Mouse (Mus musculus): ENCODE data around the gene Rps15. TPM values are rescaled to one million over a fixed set of nuclear protein-coding genes. Genes with fewer than 3 reads are reported as not detected.
A peak's percentile ranks its signal among the peaks of the same experiment; 100 is the strongest.

Rps15 gene
- polyA plus RNA-seq, 1 experiment from 2014 or later: 668 TPM

GRCm38 (mm10) chr10:80297526-80298133 is 5.4 kb downstream of the Rps15 start:
- Histone ChIP-seq H3K36me3 (peaks cover 24% of the 10 kb centered on the region), H3K9me3 (replicated peaks) (no peaks in the 10 kb centered on the region), H3K27ac (peak overlapping the region; percentile 99), H3K9ac (peak overlapping the region; percentile 97), H3K4me2 (replicated peaks) (peak overlapping the region; percentile 72), H3K27me3 (peaks cover 21% of the 10 kb centered on the region; the same call in 1 of the 2 replicates), H3K4me1 (peaks cover 69% of the 10 kb centered on the region), H3K4me3 (peak overlapping the region; percentile 6; the same call in 1 of the 2 replicates)
- 77% methylated on average over 8 of the region's 8 CpGs for WGBS
- ATAC-seq (ENCODE audit: low FRiP score): no peak

- ATAC-seq (ENCODE audit: low FRiP score): peak; percentile 70
- H3K27ac ChIP-seq: peak overlapping the region; percentile 99
- H3K4me2 ChIP-seq (replicated peaks): peak overlapping the region; percentile 72
- WGBS: 4% methylated on average over 26 of the region's 26 CpGs
- peaks cover 22% of the 10 kb centered on the region for H3K36me3 ChIP-seq
- peaks cover 21% of the 10 kb centered on the region; the same call in 1 of the 2 replicates for H3K27me3 ChIP-seq
- peaks cover 68% of the 10 kb centered on the region for H3K4me1 ChIP-seq
- H3K4me3 ChIP-seq: peak overlapping the region; percentile 62
- H3K9me3 ChIP-seq (replicated peaks): no peaks in the 10 kb centered on the region
- peak overlapping the region; percentile 97 for H3K9ac ChIP-seq
These were observed 6.5 kb downstream of the Rps15 start for GRCm38 (mm10) chr10:80298571-80299281.

- Histone ChIP-seq H3K27ac (peak overlapping the region; percentile 99), H3K36me3 (peaks cover 17% of the 10 kb centered on the region), H3K4me2 (replicated peaks) (peak overlapping the region; percentile 72), H3K9ac (peak overlapping the region; percentile 97), H3K27me3 (peaks cover 21% of the 10 kb centered on the region; the same call in 1 of the 2 replicates), H3K4me1 (peaks cover 70% of the 10 kb centered on the region), H3K9me3 (replicated peaks) (no peaks in the 10 kb centered on the region), H3K4me3 (peak overlapping the region; percentile 62)
- WGBS: 5% methylated on average over 15 of the region's 15 CpGs
- no peak for ATAC-seq (ENCODE audit: low FRiP score)
These were observed 7.0 kb downstream of the Rps15 start for GRCm38 (mm10) chr10:80299301-80299700.

DNA sequence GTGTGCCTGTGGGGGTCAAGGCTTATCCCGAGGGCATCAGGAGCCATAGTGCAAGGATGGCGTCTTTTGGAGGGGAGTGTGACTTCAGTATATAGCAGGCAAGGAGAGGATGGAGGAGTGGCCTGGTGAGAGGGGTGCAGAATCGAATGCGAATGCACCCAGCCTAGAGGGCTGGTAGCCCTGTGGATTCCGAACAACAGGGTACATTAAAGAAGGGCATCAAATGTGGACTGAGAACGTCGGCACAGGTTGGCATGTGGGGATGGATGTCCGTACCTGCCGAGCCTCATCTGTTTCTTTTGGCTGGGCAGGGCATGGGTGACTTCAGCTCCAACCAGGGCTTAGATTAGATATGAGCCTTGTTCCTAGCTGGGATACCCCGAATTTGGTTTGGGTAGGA is 7.6 kb downstream of the Rps15 start:
- H3K9me3 ChIP-seq (replicated peaks): no peaks in the 10 kb centered on the region
- ATAC-seq (ENCODE audit: low FRiP score): no peak
- H3K27me3 ChIP-seq: peaks cover 23% of the 10 kb centered on the region; the same call in 1 of the 2 replicates
- peak overlapping the region; percentile 72 for H3K4me2 ChIP-seq (replicated peaks)
- 34% methylated on average over 10 of the region's 10 CpGs for WGBS
- peak overlapping the region; percentile 97 for H3K9ac ChIP-seq
- H3K36me3 ChIP-seq: peaks cover 17% of the 10 kb centered on the region
- H3K4me1 ChIP-seq: peaks cover 75% of the 10 kb centered on the region
- H3K4me3 ChIP-seq: peak overlapping the region; percentile 62
- H3K27ac ChIP-seq: peak overlapping the region; percentile 99

- Histone ChIP-seq H3K4me3 (peak overlapping the region; percentile 62), H3K4me2 (replicated peaks) (peak overlapping the region; percentile 72), H3K9ac (peak overlapping the region; percentile 97), H3K27me3 (peaks cover 24% of the 10 kb centered on the region; the same call in 1 of the 2 replicates), H3K27ac (peak overlapping the region; percentile 99), H3K4me1 (peaks cover 69% of the 10 kb centered on the region), H3K36me3 (peaks cover 26% of the 10 kb centered on the region), H3K9me3 (replicated peaks) (no peaks in the 10 kb centered on the region)
- 10% methylated on average over 11 of the region's 11 CpGs for WGBS
- ATAC-seq (ENCODE audit: low FRiP score): peak; percentile 83
These were observed 8.5 kb downstream of the Rps15 start for GRCm38 (mm10) chr10:80300672-80301181.

DNA sequence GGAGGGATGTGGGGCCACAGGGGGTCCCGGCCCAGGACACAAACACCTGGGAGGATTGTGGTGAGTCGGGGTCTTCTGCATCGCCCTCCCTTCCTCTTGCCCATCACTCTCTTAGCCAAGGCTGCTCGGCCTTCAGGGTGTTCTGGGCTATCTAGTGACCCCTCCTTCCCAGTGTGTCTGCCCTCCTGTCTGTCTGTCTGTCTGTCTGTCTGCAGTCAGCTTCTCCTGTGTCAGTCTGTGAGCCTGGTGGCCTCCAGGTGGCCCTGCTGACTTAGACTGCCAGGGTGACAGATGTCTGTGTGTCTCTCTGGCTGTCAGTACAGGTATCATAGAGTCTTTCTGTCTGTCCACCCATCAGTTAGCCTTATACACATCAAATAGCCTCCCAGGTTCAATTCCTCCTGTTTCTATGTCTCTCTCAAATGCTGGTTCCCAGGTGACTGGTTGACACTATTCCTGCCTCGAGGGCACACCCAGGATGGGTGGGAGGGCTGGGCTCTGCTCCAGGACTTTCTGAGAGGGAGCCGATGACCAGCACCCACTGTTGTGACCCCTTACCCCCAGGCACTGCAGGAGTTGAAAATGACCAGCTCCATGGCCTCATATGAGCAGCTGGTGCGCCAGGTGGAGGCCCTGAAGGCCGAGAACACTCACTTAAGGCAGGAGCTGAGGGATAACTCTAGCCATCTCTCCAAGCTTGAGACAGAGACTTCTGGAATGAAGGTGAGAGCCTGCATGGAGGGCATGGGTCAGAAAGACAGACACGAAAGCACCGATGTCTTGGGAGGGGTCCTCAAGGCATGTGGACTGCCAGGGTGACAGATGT is 9.2 kb downstream of the Rps15 start:
- Histone ChIP-seq H3K27me3 (peaks cover 28% of the 10 kb centered on the region), H3K9ac (peak overlapping the region; percentile 97), H3K9me3 (replicated peaks) (no peaks in the 10 kb centered on the region), H3K27ac (peak overlapping the region; percentile 99), H3K4me1 (peaks cover 63% of the 10 kb centered on the region), H3K4me2 (replicated peaks) (peak overlapping the region; percentile 72), H3K36me3 (peaks cover 34% of the 10 kb centered on the region), H3K4me3 (peak overlapping the region; percentile 62)
- 68% methylated on average over 10 of the region's 10 CpGs for WGBS
- no peak; the same call in 1 of the 2 replicates for ATAC-seq (ENCODE audit: low FRiP score)

- 40% methylated on average over 5 of the region's 5 CpGs for WGBS
- ATAC-seq (ENCODE audit: low FRiP score): no peak
- H3K27me3 ChIP-seq: peaks cover 28% of the 10 kb centered on the region
- H3K27ac ChIP-seq: peak overlapping the region; percentile 99
- H3K4me1 ChIP-seq: peaks cover 57% of the 10 kb centered on the region
- peak overlapping the region; percentile 72 for H3K4me2 ChIP-seq (replicated peaks)
- peak overlapping the region; percentile 97 for H3K9ac ChIP-seq
- H3K36me3 ChIP-seq: peaks cover 39% of the 10 kb centered on the region
- peak overlapping the region; percentile 62 for H3K4me3 ChIP-seq
- no peaks in the 10 kb centered on the region for H3K9me3 ChIP-seq (replicated peaks)
These were observed 9.8 kb downstream of the Rps15 start for GRCm38 (mm10) chr10:80302082-80302355.

- Histone ChIP-seq H3K4me1 (peaks cover 53% of the 10 kb centered on the region), H3K36me3 (peaks cover 44% of the 10 kb centered on the region), H3K9me3 (replicated peaks) (no peaks in the 10 kb centered on the region), H3K4me2 (replicated peaks) (peak overlapping the region; percentile 72), H3K27me3 (peaks cover 27% of the 10 kb centered on the region), H3K9ac (peak overlapping the region; percentile 97), H3K4me3 (peak overlapping the region; percentile 62), H3K27ac (peak overlapping the region; percentile 99; the same call in 1 of the 2 replicates)
- no peak for ATAC-seq (ENCODE audit: low FRiP score)
- WGBS: 9% methylated on average over 9 of the region's 9 CpGs
These were observed 10.2 kb downstream of the Rps15 start for GRCm38 (mm10) chr10:80302471-80302881.

DNA sequence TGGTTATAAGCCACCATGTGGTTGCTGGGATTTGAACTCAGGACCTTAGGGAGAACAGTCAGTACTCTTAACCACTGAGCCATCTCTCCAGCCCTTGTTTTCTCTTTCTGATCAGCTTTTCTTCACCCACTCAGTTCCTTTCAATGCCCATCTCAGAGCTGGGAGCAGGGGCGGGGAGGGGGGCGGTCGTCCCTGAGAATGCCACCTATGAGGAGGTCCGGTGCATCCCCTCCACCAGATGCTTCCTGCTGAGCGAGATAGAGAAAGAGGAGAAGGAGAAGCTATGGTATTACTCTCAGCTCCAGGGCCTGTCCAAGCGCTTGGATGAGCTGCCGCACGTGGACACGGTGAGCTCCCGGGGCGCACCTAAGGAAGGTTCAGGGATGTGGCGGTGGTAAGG is 12.2 kb downstream of the Rps15 start:
- peaks cover 39% of the 10 kb centered on the region for H3K4me1 ChIP-seq
- H3K4me3 ChIP-seq: peak overlapping the region; percentile 14
- no peaks in the 10 kb centered on the region for H3K9me3 ChIP-seq (replicated peaks)
- WGBS: 28% methylated on average over 11 of the region's 12 CpGs
- H3K9ac ChIP-seq: peak overlapping the region; percentile 39
- peak overlapping the region; percentile 31 for H3K4me2 ChIP-seq (replicated peaks)
- H3K36me3 ChIP-seq: peaks cover 64% of the 10 kb centered on the region
- no peak for ATAC-seq (ENCODE audit: low FRiP score)
- no peak overlapping the region for H3K27ac ChIP-seq
- H3K27me3 ChIP-seq: peaks cover 14% of the 10 kb centered on the region

GRCm38 (mm10) chr10:80304862-80305261 is 12.6 kb downstream of the Rps15 start:
- Histone ChIP-seq H3K9ac (peak overlapping the region; percentile 39), H3K27ac (no peak overlapping the region), H3K36me3 (peaks cover 66% of the 10 kb centered on the region), H3K4me3 (peak overlapping the region; percentile 14), H3K4me2 (replicated peaks) (peak overlapping the region; percentile 31), H3K27me3 (peaks cover 10% of the 10 kb centered on the region), H3K4me1 (peaks cover 35% of the 10 kb centered on the region), H3K9me3 (replicated peaks) (no peaks in the 10 kb centered on the region)
- 23% methylated on average over 25 of the region's 25 CpGs for WGBS
- no peak for ATAC-seq (ENCODE audit: low FRiP score)

- Histone ChIP-seq H3K27me3 (peaks cover 53% of the 10 kb centered on the region), H3K9ac (no peak overlapping the region), H3K4me2 (replicated peaks) (no peak overlapping the region), H3K4me1 (peaks cover 29% of the 10 kb centered on the region), H3K27ac (no peak overlapping the region), H3K9me3 (replicated peaks) (no peaks in the 10 kb centered on the region), H3K4me3 (no peak overlapping the region), H3K36me3 (peaks cover 98% of the 10 kb centered on the region)
- no peak for ATAC-seq (ENCODE audit: low FRiP score)
- 88% methylated on average over 16 of the region's 16 CpGs for WGBS
These were observed 19.3 kb downstream of the Rps15 start for GRCm38 (mm10) chr10:80311560-80311959.

Measured in hindbrain, embryonic 12.5 days (tissue).